Mouse (Mus musculus) neural tube, embryonic 10.5 days (tissue): Measurements from ENCODE around the gene Hsf4.
"Not testable (repeated sequence)": the region's sequence is repeated elsewhere in the genome, so short reads cannot be mapped to it uniquely, and the experiment has no call there.

Experiments used
- DNase-seq: peaks from one replicate; pipeline ENCODE4 v3.0.0-alpha.2; 2017; ENCODE audit warnings: low spot score; ENCODE audit errors: extremely low spot score

Hsf4 gene

GRCm38 (mm10) chr8:105269461-105269947, at the start of gene Hsf4:
Hsf4 (plus strand) TSS chr8:105269801.
- no peak for DNase-seq

DNA sequence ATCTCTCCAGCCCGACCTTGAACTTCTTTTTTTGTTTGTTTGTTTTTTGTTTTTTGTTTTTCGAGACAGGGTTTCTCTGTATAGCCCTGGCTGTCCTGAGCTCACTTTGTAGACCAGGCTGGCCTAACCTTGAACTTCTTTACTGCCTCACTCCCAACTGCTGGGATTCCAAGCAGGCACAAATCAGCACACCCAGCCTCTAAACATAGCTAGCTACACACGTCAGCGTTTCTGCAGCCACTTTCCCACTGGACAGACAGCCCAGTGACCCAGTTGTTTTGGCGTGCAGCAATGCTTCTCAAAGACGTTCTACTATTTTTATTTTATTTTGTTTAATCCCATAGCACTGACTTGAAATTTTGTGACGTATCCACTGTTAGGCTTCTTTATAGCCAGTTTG, 45.8 kb upstream of the Hsf4 start:
- no peak for DNase-seq

- peak; percentile 98 for DNase-seq
Measured at GRCm38 (mm10) chr8:105224413-105225271, 45.0 kb upstream of the Hsf4 start, which contains the start of gene D230025D16Rik. D230025D16Rik (plus strand) TSS chr8:105225145.

DNA sequence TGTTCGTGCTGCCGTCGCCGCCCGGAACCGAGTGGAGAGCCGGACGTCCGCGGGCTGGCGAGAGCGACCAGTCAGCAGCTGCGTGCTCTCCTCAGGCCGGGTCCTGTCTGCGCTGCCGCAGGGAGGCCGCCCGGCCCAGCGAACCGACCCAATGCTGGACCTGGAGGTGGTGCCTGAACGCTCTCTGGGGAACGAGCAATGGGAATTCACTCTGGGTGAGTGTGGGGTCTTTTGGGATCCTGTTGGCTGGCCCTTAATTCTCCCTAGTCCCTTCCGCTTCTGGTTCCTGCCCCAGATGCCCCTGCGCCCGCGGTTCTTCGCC, 44.4 kb upstream of the Hsf4 start:
- DNase-seq = no peak

DNA sequence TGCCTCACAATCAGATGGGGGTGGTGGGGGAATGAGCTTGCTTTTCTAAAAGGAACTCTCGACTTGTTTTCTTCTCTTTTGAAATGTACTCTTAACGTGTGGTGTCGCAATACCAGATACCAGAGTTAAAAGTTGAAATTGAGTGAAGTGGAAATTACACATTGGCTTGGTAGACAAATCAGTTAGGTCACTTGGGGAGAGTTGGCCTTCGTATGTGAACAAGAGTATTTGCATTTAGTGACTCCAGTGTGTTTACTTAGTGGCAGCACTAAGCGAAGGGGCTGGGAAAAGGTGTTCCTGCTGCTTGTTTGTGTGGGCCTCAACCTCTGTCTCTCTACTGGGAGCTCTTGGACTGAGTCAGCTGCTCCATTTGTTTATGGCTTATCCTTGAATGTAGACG, 43.7 kb upstream of the Hsf4 start:
- DNase-seq = no peak

DNA sequence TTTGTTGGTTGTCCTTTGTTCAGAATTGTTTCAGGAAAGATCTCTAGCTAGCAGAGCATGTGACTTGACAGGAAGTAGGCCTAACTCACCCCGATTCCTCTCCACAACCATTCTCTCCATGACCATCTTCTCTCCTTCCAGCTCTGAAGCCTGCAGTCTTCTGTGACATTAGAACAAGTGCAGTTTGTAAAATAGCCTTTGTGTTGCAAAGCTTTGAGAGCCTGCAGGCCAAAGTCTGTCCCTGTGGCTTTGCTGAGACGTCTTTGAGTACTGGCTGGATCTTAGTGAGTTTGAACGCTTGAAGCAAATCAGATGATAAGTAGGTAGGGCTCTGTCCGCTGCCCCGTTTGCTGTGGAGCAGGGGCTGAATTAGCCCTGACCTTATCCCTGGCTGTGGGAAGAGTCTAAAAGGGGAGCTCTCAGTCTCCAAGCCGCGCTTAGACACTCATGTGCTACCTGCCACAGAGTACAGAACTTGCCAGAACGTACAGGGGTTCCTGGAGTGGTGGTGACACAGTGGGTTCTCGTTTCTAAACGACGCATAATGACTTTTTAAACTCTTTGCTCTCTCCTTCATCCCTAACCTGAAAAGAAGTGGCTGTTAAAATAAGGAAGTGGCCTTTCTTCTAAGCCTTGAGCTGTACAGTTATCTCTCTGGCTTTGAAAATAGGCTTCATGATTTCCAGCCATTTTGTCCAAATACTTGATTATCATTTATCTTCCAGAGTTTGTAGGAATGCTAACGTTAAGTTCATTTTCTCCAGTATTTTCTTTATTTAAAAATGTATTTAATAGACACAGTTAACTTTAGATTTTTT, 37.9 kb upstream of the Hsf4 start:
- no peak for DNase-seq

GRCm38 (mm10) chr8:105232321-105232693, 37.3 kb upstream of the Hsf4 start:
- not testable (repeated sequence) for DNase-seq

DNA sequence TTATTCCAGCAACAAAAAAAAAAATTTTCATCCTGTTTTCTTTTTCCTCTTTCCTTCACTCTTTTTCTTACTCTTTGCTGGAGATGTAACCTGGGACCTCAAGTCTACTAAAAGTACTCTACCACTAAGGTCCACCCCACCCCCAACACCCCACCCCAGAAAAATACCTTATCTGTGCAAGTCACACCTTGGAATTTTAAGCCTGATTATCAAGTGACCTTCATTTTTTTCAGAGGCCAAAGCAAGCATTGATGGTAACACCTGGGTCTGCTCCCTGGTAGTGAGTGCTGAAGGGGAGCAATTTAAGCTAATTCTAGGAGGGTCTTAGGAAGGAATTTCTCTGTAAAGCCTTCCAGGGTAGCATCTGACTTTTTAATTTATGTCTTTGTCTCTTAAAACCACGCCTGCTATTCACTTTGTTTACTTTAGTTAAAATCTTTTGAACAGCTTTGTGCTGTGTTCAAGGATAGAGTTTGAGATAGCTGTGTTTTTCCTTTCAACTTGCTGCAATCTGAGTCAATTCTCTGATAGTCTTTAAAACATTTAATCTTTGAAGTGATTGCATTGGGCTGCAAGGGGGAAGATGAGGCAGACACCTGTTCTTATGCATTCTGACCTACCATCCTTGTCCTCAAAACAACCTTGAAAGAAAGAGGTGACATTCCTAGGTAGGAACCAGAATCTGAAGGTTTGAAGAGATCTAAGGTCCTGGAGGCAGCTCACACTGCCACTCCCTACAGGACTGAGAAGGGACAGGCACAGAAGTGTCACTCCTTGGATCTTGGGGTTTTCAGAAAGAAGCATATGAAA, 36.3 kb upstream of the Hsf4 start:
- DNase-seq = no peak

GRCm38 (mm10) chr8:105235206-105235605, 34.4 kb upstream of the Hsf4 start:
- DNase-seq = no peak

GRCm38 (mm10) chr8:105237442-105238142, 32.0 kb upstream of the Hsf4 start:
- DNase-seq = no peak

DNA sequence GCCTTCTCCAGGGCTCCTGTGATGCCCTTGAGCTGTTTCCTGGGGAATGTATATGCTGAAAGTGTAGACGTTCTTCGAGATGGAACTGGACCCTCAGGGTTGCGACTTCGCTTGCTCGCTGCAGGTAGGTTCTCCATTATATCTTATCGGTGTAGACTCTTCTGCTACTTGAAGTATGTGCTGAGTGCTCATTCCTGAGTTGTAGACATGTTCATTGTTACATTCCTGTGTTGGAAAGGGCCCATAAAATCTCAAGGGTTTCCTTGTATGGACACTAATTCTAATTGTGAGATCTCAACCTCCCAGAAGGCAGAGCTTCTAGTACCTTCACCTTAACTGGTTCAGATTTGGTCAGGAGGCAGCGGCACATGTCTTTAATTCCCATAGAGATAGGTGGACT, 28.6 kb upstream of the Hsf4 start:
- DNase-seq = no peak

DNA sequence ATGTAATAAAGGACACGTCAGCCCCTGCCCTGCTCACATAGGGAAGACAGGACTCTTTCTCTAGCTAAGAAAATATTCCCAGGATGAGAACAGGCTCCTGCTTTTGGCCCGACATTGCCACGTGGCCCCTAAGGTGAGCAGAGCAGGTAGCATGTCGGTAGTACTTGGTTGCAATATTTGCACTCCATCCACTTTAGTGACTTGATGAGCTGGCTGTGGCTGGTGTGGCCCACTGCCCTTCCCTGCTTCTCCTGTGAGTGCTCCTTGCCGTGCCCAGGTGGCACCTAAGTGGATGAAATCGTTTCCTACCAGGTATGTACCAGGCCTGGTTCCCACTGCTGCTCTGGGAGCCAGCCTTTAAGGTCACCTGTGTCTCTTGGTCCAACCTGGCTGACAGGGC, 17.6 kb upstream of the Hsf4 start:
- no peak for DNase-seq

GRCm38 (mm10) chr8:105252680-105253537, 16.7 kb upstream of the Hsf4 start:
- no peak for DNase-seq

DNA sequence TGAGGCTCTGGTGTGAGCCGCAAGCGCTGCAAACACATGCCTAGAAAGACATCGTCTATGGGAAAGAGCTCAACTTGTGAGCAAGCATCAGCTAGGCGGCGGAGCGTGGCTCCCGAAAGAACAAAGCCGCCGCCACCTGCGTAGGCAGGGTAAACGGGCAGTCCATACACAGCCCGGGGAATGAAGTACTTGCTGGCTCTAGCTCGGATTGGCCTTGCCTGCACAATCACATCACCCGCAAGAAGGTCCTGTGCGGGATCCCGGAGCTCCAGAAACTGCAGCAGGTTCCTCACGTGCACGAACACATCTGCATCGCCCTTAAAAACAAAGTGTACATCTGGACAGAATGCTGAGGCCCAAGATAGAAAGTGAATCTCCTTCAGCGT, 15.8 kb upstream of the Hsf4 start:
- no peak for DNase-seq

GRCm38 (mm10) chr8:105254152-105254965, 15.2 kb upstream of the Hsf4 start:
- DNase-seq = peak; percentile 88

DNA sequence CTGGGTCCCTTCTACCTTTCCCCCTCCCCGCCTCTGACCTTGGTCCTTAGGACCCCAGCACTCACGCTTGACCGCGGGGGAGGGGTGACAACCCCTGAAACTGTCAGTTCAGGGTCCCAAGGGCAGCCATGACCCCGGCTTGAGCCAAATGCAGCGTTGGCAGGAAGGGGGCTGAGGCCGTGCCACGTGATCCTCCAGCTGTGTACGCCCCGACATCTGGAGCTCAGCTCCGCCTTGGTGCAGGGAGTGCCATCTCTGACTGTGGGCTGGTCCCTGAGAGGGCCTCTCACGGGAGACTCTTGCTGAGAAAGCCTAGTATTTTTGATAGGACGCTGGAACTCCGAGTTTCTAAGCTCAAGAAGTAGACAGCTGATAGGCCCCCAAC, 14.6 kb upstream of the Hsf4 start, which contains the start of gene B3gnt9:
Gene B3gnt9 (minus strand): TSS at position 188 of the 385 bp plus-strand sequence.
- peak; percentile 70 for DNase-seq

- DNase-seq = no peak
Measured at GRCm38 (mm10) chr8:105257318-105258114, 12.1 kb upstream of the Hsf4 start.
